Mouse (Mus musculus) thymus, postnatal 14 days (tissue): ENCODE data around the gene Abca3.
"Not testable (repeated sequence)": the region's sequence is repeated elsewhere in the genome, so short reads cannot be mapped to it uniquely, and the experiment has no call there.

ENCODE experiments used
- DNase-seq: peaks from one replicate; pipeline ENCODE4 v3.0.0; 2021

Abca3 gene

GRCm38 (mm10) chr17:24388711-24389110, 37.0 kb downstream of the Abca3 start:
- DNase-seq = no peak

- DNase-seq = peak; percentile 47
Measured at GRCm38 (mm10) chr17:24389865-24390264, 38.1 kb downstream of the Abca3 start.

- DNase-seq = peak; percentile 23
Measured at GRCm38 (mm10) chr17:24391149-24391548, 39.4 kb downstream of the Abca3 start.

GRCm38 (mm10) chr17:24393527-24393926, 41.8 kb downstream of the Abca3 start:
- DNase-seq = no peak

GRCm38 (mm10) chr17:24394456-24394855, 42.7 kb downstream of the Abca3 start:
- no peak for DNase-seq

GRCm38 (mm10) chr17:24402371-24402770, 50.6 kb downstream of the Abca3 start:
- no peak for DNase-seq

- no peak for DNase-seq
Measured at GRCm38 (mm10) chr17:24407116-24407803, 55.5 kb downstream of the Abca3 start.

- DNase-seq = peak; percentile 54
Measured at GRCm38 (mm10) chr17:24413557-24414211, 61.9 kb downstream of the Abca3 start.

GRCm38 (mm10) chr17:24414230-24414976, 62.7 kb downstream of the Abca3 start, which contains the start of gene Rnps1:
Gene Rnps1, plus strand, starts transcription at chr17:24414565.
- peak; percentile 92 for DNase-seq

- no peak for DNase-seq
Measured at GRCm38 (mm10) chr17:24415011-24415410, 63.3 kb downstream of the Abca3 start.

- DNase-seq = no peak
Measured at GRCm38 (mm10) chr17:24416051-24416652, 64.4 kb downstream of the Abca3 start.

GRCm38 (mm10) chr17:24423114-24423513, 71.4 kb downstream of the Abca3 start:
- DNase-seq = no peak

- DNase-seq = no peak
Measured at GRCm38 (mm10) chr17:24424489-24424888, 72.7 kb downstream of the Abca3 start.

GRCm38 (mm10) chr17:24425326-24425725, 73.6 kb downstream of the Abca3 start:
- not testable (repeated sequence) for DNase-seq

GRCm38 (mm10) chr17:24425905-24426304, 74.2 kb downstream of the Abca3 start:
- no peak for DNase-seq

GRCm38 (mm10) chr17:24426471-24427169, 74.9 kb downstream of the Abca3 start, which contains the start of gene Eci1:
Gene Eci1, plus strand, starts transcription at chr17:24426641.
- peak; percentile 64 for DNase-seq

- no peak for DNase-seq
Measured at GRCm38 (mm10) chr17:24427170-24427557, 75.4 kb downstream of the Abca3 start.

GRCm38 (mm10) chr17:24429201-24429983, 77.6 kb downstream of the Abca3 start:
- DNase-seq = no peak

- DNase-seq = peak; percentile 49
Measured at GRCm38 (mm10) chr17:24437016-24437415, 85.3 kb downstream of the Abca3 start.

GRCm38 (mm10) chr17:24440377-24440776, 88.6 kb downstream of the Abca3 start:
- no peak for DNase-seq

- peak; percentile 21 for DNase-seq
Measured at GRCm38 (mm10) chr17:24441148-24441547, 89.4 kb downstream of the Abca3 start.

GRCm38 (mm10) chr17:24442107-24442506, 90.4 kb downstream of the Abca3 start:
- no peak for DNase-seq
